Mouse (Mus musculus): ENCODE results near the gene Tbl3. TPM values are rescaled to one million over a fixed set of nuclear protein-coding genes. Genes with fewer than 3 reads are reported as not detected.

Gene Tbl3
- polyA plus RNA-seq (2011; ENCODE audit: insufficient read length, low read depth, missing spikeins) = 24.8 and 27.5 TPM in 2 replicates

DNA sequence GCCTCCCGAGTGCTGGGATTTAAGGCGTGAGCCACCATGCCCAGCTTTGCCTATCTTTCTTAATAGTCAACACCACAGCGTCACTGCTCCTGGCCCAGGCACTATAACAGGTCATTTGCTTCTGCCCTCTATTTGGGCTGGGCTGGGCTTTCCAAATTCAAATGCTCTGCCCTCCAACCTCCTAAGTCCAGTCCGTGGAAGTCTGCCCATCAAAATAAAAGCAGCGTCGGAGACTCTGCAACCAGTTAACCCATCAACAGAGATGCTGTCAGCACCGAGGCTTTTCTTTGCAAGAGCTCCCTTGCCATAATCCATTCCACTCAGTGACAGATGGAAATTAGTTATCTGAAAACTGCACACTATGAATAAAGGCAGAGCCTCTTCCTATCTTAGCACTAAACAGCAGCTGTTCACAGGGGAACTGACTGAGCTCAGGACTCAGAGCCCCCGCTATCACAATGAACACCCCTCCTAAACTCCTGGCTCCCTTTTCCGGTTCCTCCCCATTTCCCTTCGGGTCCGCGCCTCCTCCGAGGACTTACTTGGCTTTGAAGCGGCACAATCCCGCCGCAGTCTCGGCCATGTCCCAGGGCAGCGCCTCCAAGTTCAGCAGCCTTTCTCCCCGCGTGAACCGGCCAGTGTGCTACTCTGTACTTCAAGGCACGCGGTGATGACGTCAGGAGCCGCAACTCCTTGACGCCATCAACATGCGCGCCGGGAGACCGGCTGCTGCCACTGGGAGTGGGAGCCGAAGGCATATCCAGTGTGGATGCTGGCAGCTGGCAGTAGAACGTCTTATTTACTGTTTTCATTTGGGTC lies at the start of gene Tbl3:
Gene Tbl3 (minus strand): TSS at position 679 of the 819 bp plus-strand sequence.
- Histone ChIP-seq H3K4me3 (ENCODE audit: insufficient read depth, low read length) (peak within 1 kb of the TSS; percentile 63), H3K4me1 (ENCODE audit: control insufficient read depth, insufficient read depth, low read length) (no peaks in the 10 kb centered on the region; the same call in 1 of the 2 replicates), H3K27ac (ENCODE audit: insufficient read depth, low read length) (peak within 1 kb of the TSS; percentile 15)
- TF ChIP-seq POLR2A (IDR thresholded peaks at IDR 0.05; ENCODE audit: low read depth, low read length) (peak; percentile 93), CTCF (IDR thresholded peaks at IDR 0.05; ENCODE audit: borderline replicate concordance, insufficient read depth, low read length) (no peak)

DNA sequence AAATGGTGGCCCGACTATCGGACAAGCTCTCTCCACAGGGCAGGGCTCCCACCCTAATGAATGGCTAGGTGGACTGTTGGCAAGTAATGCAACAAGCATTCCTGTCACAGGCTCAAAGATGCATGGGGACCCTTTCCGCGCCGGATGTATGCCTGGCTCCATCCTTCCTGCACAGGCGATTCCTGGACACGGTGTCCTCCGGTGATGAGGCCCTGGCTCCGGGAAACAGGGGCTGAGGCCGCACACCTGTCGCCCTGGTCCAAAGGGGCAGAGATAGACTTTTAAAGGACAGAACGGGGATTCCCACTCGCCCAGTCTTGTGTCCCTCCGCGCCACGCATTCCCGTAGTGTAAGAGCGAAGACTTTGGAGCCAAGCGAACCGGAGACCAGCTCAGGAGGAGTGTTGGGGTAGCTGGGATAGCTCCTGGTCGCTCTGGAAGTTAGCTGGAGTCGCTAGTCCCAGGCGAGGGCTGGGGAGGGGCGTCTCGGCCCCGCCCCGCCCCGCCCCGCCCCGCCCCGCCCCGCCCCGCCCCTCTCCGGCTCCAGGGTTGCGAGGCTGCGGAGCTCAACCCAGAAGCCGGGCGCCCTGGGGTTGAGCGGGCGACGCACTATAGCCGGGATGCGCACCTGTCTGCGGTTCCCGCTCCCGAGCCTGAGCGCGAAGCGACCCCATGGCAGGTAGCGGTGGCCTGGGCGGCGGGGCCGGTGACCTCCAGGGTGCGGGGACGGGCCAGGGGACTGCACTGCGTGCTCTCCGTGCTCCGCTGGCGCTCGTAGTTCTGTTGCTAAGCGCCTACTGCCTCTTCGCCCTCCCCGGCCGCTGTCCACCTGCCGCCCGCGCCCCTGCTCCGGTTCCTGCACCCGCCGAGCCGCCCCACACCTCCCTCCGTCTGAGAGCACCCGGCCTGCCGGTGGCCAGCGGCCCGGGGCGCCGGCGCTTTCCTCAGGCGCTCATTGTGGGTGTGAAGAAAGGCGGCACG lies 45.2 kb upstream of the Tbl3 start, which contains the start of gene Hs3st6:
Gene Hs3st6 (plus strand): TSS at position 574 of the 980 bp plus-strand sequence.
- H3K27ac ChIP-seq (ENCODE audit: insufficient read depth, low read length) = no peak within 1 kb of the TSS
- H3K4me1 ChIP-seq (ENCODE audit: control insufficient read depth, insufficient read depth, low read length) = no peaks in the 10 kb centered on the region
- peak within 1 kb of the TSS; percentile 53 for H3K4me3 ChIP-seq (ENCODE audit: insufficient read depth, low read length)

DNA sequence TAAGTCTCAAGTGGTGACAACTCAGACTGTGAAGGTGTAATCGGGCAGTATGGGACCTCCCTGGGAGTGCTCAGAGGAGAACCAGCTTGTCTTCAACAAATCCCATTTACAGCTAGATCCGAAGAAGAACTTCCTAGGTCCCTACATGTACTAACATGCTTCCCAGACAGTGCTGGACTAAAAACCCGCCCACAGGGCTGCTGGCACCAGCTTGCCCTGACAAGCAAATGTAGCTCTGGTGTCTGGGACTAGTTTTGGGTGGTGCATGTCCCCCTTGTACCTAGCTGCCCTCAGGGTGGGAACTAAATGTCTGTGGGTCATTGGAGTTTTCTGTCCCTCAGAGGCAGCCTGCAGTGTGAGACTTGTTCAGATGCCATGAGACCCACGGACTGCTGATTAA lies 44.1 kb upstream of the Tbl3 start:
- Histone ChIP-seq H3K27ac (ENCODE audit: insufficient read depth, low read length) (no peak overlapping the region), H3K4me3 (ENCODE audit: insufficient read depth, low read length) (no peak overlapping the region)

More for the DNA sequence above, 45.2 kb upstream of the Tbl3 start, which contains the start of gene Hs3st6:
- TF ChIP-seq POLR2A (IDR thresholded peaks at IDR 0.05; ENCODE audit: low read depth, low read length) (no peak), CTCF (IDR thresholded peaks at IDR 0.05; ENCODE audit: borderline replicate concordance, insufficient read depth, low read length) (no peak)

DNA sequence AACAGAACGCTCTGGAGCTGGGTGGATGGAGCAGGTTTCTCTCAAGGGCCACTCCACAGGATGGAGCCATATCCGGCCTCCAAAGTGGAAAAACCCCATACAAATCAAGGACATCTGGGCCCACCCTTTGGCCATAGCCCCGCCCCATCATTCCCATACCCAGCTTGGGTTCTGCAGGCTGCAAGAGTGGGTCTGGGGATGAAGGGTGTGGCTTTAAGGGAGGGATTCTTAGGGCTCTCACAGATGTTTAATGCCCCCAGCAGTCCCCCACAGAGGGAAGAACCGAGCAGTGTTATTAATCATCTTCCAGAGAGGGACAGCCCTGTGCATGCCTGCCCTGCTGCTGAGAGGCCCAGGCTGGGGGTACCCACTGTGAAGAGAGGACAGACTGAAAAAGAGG lies 39.5 kb upstream of the Tbl3 start:
- Histone ChIP-seq H3K4me1 (ENCODE audit: control insufficient read depth, insufficient read depth, low read length) (no peaks in the 10 kb centered on the region), H3K27ac (ENCODE audit: insufficient read depth, low read length) (no peak overlapping the region)

More for the DNA sequence above, 44.1 kb upstream of the Tbl3 start:
- H3K4me1 ChIP-seq (ENCODE audit: control insufficient read depth, insufficient read depth, low read length) = no peaks in the 10 kb centered on the region
- TF ChIP-seq POLR2A (IDR thresholded peaks at IDR 0.05; ENCODE audit: low read depth, low read length) (no peak), CTCF (IDR thresholded peaks at IDR 0.05; ENCODE audit: borderline replicate concordance, insufficient read depth, low read length) (no peak)

DNA sequence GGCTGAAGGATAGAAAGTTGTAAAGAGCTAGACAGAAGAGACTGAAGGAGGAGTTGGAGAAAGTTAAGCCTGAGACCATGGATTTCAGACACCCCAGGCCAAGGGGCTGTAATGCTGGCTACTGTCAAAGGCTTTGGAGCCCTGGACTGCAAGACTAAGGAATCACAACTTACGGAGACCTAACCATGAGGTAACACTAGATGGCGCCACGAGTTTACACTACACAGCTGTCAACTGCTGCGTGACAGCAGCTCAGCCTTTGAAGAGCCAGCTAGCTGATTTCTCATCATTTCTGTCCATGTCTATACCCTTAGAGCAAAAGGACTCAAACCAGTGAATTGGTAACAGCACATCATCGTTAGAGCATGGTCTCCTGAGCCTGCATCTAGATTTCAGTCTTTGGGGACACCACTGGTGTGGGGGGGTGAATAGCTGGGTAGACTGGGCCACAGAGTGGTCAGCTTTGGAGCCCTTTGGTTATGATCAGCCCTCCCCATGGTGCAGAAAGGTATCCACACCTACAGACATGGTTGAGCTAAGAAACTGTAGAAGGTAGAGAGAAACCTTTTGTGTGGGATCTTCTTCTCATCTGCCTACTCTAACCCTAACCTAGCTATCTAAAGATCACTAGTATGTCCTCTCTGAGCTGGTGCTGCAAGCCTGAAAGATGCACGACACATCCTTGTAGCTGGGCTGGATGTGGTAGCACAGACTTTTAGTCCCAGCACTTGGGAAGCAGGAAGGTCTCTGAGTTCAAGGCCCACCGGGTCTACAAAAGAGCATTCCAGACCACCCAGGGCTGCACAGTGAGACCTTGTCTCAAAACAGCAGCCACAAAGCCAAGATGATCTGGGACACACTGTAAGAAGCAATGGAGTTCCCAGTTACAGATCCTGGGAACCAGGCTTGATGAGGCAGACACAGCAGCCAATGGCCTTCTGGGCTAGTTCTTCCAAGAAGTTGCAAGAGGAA lies 38.4 kb upstream of the Tbl3 start:
- Histone ChIP-seq H3K4me1 (ENCODE audit: control insufficient read depth, insufficient read depth, low read length) (no peaks in the 10 kb centered on the region), H3K27ac (ENCODE audit: insufficient read depth, low read length) (no peak overlapping the region), H3K4me3 (ENCODE audit: insufficient read depth, low read length) (no peak overlapping the region)
- TF ChIP-seq POLR2A (IDR thresholded peaks at IDR 0.05; ENCODE audit: low read depth, low read length) (no peak), CTCF (IDR thresholded peaks at IDR 0.05; ENCODE audit: borderline replicate concordance, insufficient read depth, low read length) (peak; percentile 93)

More for the DNA sequence above, 39.5 kb upstream of the Tbl3 start:
- TF ChIP-seq CTCF (IDR thresholded peaks at IDR 0.05; ENCODE audit: borderline replicate concordance, insufficient read depth, low read length) = no peak
- no peak for TF ChIP-seq POLR2A (IDR thresholded peaks at IDR 0.05; ENCODE audit: low read depth, low read length)
- no peak overlapping the region for H3K4me3 ChIP-seq (ENCODE audit: insufficient read depth, low read length)

DNA sequence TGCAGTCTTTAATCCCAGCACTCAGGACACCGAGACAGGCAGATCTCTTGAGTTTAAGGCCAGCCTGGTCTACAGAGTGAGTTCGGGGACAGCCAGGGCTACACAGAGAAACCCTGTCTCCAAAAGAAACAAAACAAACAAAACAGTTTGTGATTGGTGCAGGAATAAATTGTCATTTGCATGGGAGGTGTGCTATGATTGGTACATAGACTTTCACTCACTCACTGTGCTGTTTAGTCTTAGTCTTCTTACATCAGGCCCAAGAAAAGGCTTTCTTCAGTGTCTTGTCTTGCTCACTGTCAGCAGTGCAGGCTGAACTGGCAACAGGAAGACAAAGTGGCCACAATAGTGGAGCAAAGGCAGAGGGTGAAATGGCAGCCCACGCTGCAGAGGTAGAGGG lies 36.9 kb upstream of the Tbl3 start:
- TF ChIP-seq POLR2A (IDR thresholded peaks at IDR 0.05; ENCODE audit: low read depth, low read length) (no peak), CTCF (IDR thresholded peaks at IDR 0.05; ENCODE audit: borderline replicate concordance, insufficient read depth, low read length) (no peak)
- H3K27ac ChIP-seq (ENCODE audit: insufficient read depth, low read length) = no peak overlapping the region
- no peak overlapping the region for H3K4me3 ChIP-seq (ENCODE audit: insufficient read depth, low read length)
- H3K4me1 ChIP-seq (ENCODE audit: control insufficient read depth, insufficient read depth, low read length) = no peaks in the 10 kb centered on the region

DNA sequence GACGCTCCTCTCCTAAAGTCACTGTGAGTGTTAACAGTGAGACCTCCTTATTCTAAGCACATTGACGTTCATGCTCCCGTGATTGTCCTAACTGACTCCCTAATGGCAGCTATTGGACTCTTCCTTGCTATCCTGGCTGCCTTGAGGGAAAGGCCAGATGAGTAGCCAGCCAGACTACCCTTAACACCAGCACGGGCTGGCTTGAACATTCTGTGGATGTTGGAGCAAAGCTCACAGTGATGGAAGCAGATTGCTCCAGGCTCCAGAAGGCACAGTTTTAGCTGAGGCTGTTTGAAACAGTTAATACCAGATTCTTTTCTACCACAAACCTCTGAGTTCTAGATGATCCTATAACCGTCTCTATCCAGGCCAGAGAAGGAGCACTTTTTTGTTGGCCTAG lies 36.4 kb upstream of the Tbl3 start:
- Histone ChIP-seq H3K4me1 (ENCODE audit: control insufficient read depth, insufficient read depth, low read length) (no peaks in the 10 kb centered on the region), H3K4me3 (ENCODE audit: insufficient read depth, low read length) (no peak overlapping the region), H3K27ac (ENCODE audit: insufficient read depth, low read length) (no peak overlapping the region)
- TF ChIP-seq CTCF (IDR thresholded peaks at IDR 0.05; ENCODE audit: borderline replicate concordance, insufficient read depth, low read length) (no peak), POLR2A (IDR thresholded peaks at IDR 0.05; ENCODE audit: low read depth, low read length) (no peak)

DNA sequence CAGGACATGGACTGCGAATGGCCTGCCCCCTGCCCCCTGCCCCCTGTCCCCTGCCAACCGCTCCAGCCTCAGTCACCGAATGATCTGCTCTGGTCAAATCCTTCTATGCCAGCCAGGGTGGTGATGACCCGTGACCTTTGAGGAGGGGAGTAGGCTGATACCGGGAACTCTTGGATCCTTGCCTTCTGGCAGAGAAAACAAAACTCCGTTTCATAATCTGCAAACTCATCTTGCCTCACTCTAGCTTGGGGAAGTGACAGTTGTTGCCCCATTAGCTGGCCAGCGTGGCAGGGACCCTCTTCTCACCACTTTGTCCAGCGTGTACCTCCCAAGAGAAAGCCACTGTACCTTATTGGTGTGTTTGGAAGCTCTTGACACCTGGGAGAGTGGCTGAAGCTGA lies 34.8 kb upstream of the Tbl3 start:
- Histone ChIP-seq H3K27ac (ENCODE audit: insufficient read depth, low read length) (no peak overlapping the region), H3K4me1 (ENCODE audit: control insufficient read depth, insufficient read depth, low read length) (no peaks in the 10 kb centered on the region), H3K4me3 (ENCODE audit: insufficient read depth, low read length) (no peak overlapping the region)
- TF ChIP-seq POLR2A (IDR thresholded peaks at IDR 0.05; ENCODE audit: low read depth, low read length) (no peak), CTCF (IDR thresholded peaks at IDR 0.05; ENCODE audit: borderline replicate concordance, insufficient read depth, low read length) (no peak)

Data from embryonic fibroblast, embryonic 13.5 days (primary cell).